Mouse (Mus musculus): ENCODE results near the gene Tomm7. TPM values are rescaled to one million over a fixed set of nuclear protein-coding genes. Genes with fewer than 3 reads are reported as not detected.

The Tomm7 gene
- polyA plus RNA-seq, 1 experiment from 2014 or later: 134 TPM

Other genes starting within 250 kb of the Tomm7 start
- 71.4 and 78.3 TPM in 2 replicates for gene Srpk2, start 159.5 kb downstream of the Tomm7 start, polyA plus RNA-seq (2016; fragmentation: Nextera tagmentation; extraction: Ambion mirVana)
- 26.7 and 28.9 TPM in 2 replicates for gene Pus7, start 60.5 kb downstream of the Tomm7 start, polyA plus RNA-seq (2016; fragmentation: Nextera tagmentation; extraction: Ambion mirVana)
- gene Rint1, start 56.5 kb downstream of the Tomm7 start, polyA plus RNA-seq (2016; fragmentation: Nextera tagmentation; extraction: Ambion mirVana): 30.7 and 37.7 TPM in 2 replicates
- gene Fam126a, start 186.5 kb upstream of the Tomm7 start, polyA plus RNA-seq (2016; fragmentation: Nextera tagmentation; extraction: Ambion mirVana): 52.3 and 55.8 TPM in 2 replicates